Mouse (Mus musculus) liver, embryonic 14.5 days (tissue): ENCODE measurements around the gene Sun1.

ENCODE experiments used
- CTCF ChIP-seq: IDR thresholded peaks from 2 replicates; pipeline ENCODE4 v1.5.1; 2016; ENCODE audit warnings: antibody characterized with exemption, low read depth, control low read depth
- EP300 ChIP-seq: IDR thresholded peaks from 2 replicates; pipeline ENCODE4 v1.6.1; 2016; ENCODE audit warnings: antibody characterized with exemption, low read depth

- TF ChIP-seq CTCF (no peak), EP300 (no peak)
These were observed 14.7 kb downstream of the Sun1 start for GRCm38 (mm10) chr5:139215184-139215583.
